In the genomic region with DNA sequence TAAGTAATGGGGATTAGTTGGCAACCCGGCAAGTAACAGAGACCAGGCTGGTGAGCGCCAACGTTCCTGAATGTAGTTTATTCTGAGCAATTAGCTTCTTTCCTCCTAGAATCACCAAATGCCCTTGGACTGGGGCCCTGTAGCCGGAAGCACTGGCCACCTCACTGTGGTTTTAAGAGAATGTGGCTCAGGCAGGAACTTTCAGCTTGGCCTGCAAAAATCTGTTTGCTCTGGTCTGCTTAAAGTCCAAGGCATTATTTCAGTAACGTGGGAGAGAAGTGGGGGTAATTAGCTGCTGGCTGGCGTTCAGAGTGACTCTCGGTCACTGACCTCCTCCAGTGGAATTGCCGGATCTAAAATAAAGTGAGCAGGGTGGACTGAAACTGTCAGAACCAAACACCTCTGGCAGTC, we compare ENCODE assay signal across 8 mouse cellular contexts. TPM values are rescaled to one million over a fixed set of nuclear protein-coding genes. Genes with fewer than 3 reads are reported as not detected.
DNase-seq lines count a peak whose midpoint lies in the region; ATAC-seq and TF ChIP-seq lines count a peak whose summit lies in the region.

No protein-coding gene starts in this region.

- WGBS in bone marrow, adult 2 months: 15% methylated on average over 8 of the region's 8 CpGs
- WGBS in hindbrain, embryonic 14.5 days: 33% methylated on average over 8 of the region's 8 CpGs
- 30% methylated on average over 8 of the region's 8 CpGs for WGBS in limb, embryonic 10.5 days
- WGBS in midbrain, postnatal 0 days: 35% methylated on average over 8 of the region's 8 CpGs

- peak overlapping the region; percentile 77 for H3K4me2 ChIP-seq in hindbrain, embryonic 14.5 days (replicated peaks)
- peak overlapping the region; percentile 85 for H3K4me2 ChIP-seq in midbrain, postnatal 0 days (ENCODE audit: low read depth, low read length, poor library complexity, severe bottlenecking)

- no peak for TF ChIP-seq POLR2A in bone marrow, adult 2 months (IDR thresholded peaks at IDR 0.05; ENCODE audit: borderline replicate concordance, control insufficient read depth, low read depth, low read length)

- H3K9ac ChIP-seq in hindbrain, embryonic 14.5 days: peak overlapping the region; percentile 84
- 0 out of 2 replicates have a peak overlapping the region, but pooled peaks have one; percentile 3 for H3K9ac ChIP-seq in midbrain, postnatal 0 days (replicated peaks; ENCODE audit: low read length, poor library complexity, severe bottlenecking)

- no peaks in the 10 kb centered on the region; the same call in 1 of the 2 replicates for H3K4me1 ChIP-seq in bone marrow, adult 2 months (ENCODE audit: control insufficient read depth, insufficient read depth, low read length)
- peaks cover 13% of the 10 kb centered on the region for H3K4me1 ChIP-seq in hindbrain, embryonic 14.5 days (replicated peaks; ENCODE audit: control insufficient read depth, insufficient read depth, low read length)
- H3K4me1 ChIP-seq in limb, embryonic 10.5 days: peaks cover 17% of the 10 kb centered on the region
- peaks cover 9% of the 10 kb centered on the region for H3K4me1 ChIP-seq in midbrain, postnatal 0 days (ENCODE audit: insufficient read depth, low read length)

- ATAC-seq in hindbrain, embryonic 14.5 days (ENCODE audit: low FRiP score): no peak
- ATAC-seq in midbrain, postnatal 0 days (ENCODE audit: low FRiP score): no peak
- no peak for ATAC-seq in monocyte, adult 5-6 weeks (replicated peaks; ENCODE audit: insufficient number of reproducible peaks, low FRiP score, low TSS enrichment, poor library complexity, severe bottlenecking)

- peak overlapping the region; percentile 65 for H3K4me3 ChIP-seq in bone marrow, adult 2 months (replicated peaks; ENCODE audit: control insufficient read depth, low read depth, low read length)
- peak overlapping the region; percentile 91 for H3K4me3 ChIP-seq in hindbrain, embryonic 14.5 days (replicated peaks; ENCODE audit: low read length)
- peak overlapping the region; percentile 89 for H3K4me3 ChIP-seq in limb, embryonic 10.5 days
- H3K4me3 ChIP-seq in midbrain, postnatal 0 days (ENCODE audit: low read depth, low read length): peak overlapping the region; percentile 87

- H3K27me3 ChIP-seq in hindbrain, embryonic 14.5 days (ENCODE audit: control insufficient read depth, insufficient read depth, low read length): no peaks in the 10 kb centered on the region
- H3K27me3 ChIP-seq in limb, embryonic 10.5 days (ENCODE audit: low read depth, poor library complexity, severe bottlenecking): no peaks in the 10 kb centered on the region
- no peaks in the 10 kb centered on the region for H3K27me3 ChIP-seq in midbrain, postnatal 0 days (ENCODE audit: insufficient read depth, low read length)

- intact Hi-C loops in gastrocnemius, postnatal 36 days (cut with DNase I): loop anchor here (10.0 kb wide), 1 partner anchor 452 kb away; no protein-coding TSS in a partner anchor

- DNase-seq in right cerebral cortex, adult 18-20 months: peak; percentile 62
- no peak for DNase-seq in right cerebral cortex, postnatal 25 days
- no peak for DNase-seq in hindbrain, embryonic 14.5 days (ENCODE audit: low spot score)
- no peak for DNase-seq in limb, embryonic 10.5 days (ENCODE audit: low spot score)
- DNase-seq in midbrain, postnatal 0 days (ENCODE audit: low spot score): no peak
- no peak for DNase-seq in gastrocnemius, postnatal 36 days

- no peak for TF ChIP-seq CTCF in bone marrow, adult 2 months (IDR thresholded peaks at IDR 0.05; ENCODE audit: control insufficient read depth, insufficient read depth, low read length)
- no peak for TF ChIP-seq CTCF in midbrain, postnatal 0 days (IDR thresholded peaks at IDR 0.05)

- peak overlapping the region; percentile 91 for H3K27ac ChIP-seq in bone marrow, adult 2 months (ENCODE audit: control insufficient read depth, insufficient read depth, low read depth, low read length, poor library complexity)
- no peak overlapping the region for H3K27ac ChIP-seq in hindbrain, embryonic 14.5 days
- peak overlapping the region; percentile 93 for H3K27ac ChIP-seq in limb, embryonic 10.5 days
- peak overlapping the region; percentile 70; the same call in 1 of the 2 replicates for H3K27ac ChIP-seq in midbrain, postnatal 0 days (ENCODE audit: low read depth, low read length)

- H3K9me3 ChIP-seq in hindbrain, embryonic 14.5 days (ENCODE audit: control insufficient read depth, low read length): no peaks in the 10 kb centered on the region
- H3K9me3 ChIP-seq in limb, embryonic 10.5 days (replicated peaks): no peaks in the 10 kb centered on the region
- H3K9me3 ChIP-seq in midbrain, postnatal 0 days (ENCODE audit: low read length): no peaks in the 10 kb centered on the region

- peaks cover 33% of the 10 kb centered on the region for H3K36me3 ChIP-seq in hindbrain, embryonic 14.5 days (replicated peaks; ENCODE audit: control insufficient read depth, insufficient read depth)
- peaks cover 42% of the 10 kb centered on the region for H3K36me3 ChIP-seq in limb, embryonic 10.5 days
- peaks cover 32% of the 10 kb centered on the region for H3K36me3 ChIP-seq in midbrain, postnatal 0 days (ENCODE audit: insufficient read depth, low read length)

RNA-seq across cellular contexts. Expression of a gene that starts 1.1 kb away (rescaled TPM):
- polyA plus RNA-seq in bone marrow, adult 2 months (2011; ENCODE audit: insufficient read depth, insufficient read length, low replicate concordance, missing spikeins): 43.5 and 64.1 TPM in 2 replicates
- 45.6 and 47.7 TPM in 2 replicates for polyA plus RNA-seq in hindbrain, embryonic 14.5 days (2014; fragmentation: Nextera tagmentation; extraction: Ambion mirVana)
- polyA plus RNA-seq in limb, embryonic 10.5 days (2016; fragmentation: Nextera tagmentation; extraction: Ambion mirVana): 84.0 and 84.8 TPM in 2 replicates
- 43.8 and 47.0 TPM in 2 replicates for total RNA-seq in midbrain, postnatal 0 days (2014; rRNA removed)
- polyA plus RNA-seq in midbrain, postnatal 0 days (2015; fragmentation: Nextera tagmentation; extraction: Ambion mirVana): 47.0 and 53.3 TPM in 2 replicates
- total RNA-seq in monocyte, adult 5-6 weeks (2017): 22.0 to 41.6 TPM (median 35.4 TPM) in 3 replicates
- 10 to 100 TPM in 1 of 2 experiments, 1 to 10 TPM in 1; 9.5 to 12.6 TPM for total RNA-seq in gastrocnemius, postnatal 36 days (2021)

RNA-seq across cellular contexts. Expression of a gene that starts 59.8 kb away (rescaled TPM):
- polyA plus RNA-seq in bone marrow, adult 2 months (2011; ENCODE audit: insufficient read depth, insufficient read length, low replicate concordance, missing spikeins): not detected in 2 replicates
- not detected in 2 replicates for polyA plus RNA-seq in hindbrain, embryonic 14.5 days (2014; fragmentation: Nextera tagmentation; extraction: Ambion mirVana)
- not detected in 2 replicates for polyA plus RNA-seq in limb, embryonic 10.5 days (2016; fragmentation: Nextera tagmentation; extraction: Ambion mirVana)
- not detected in 2 replicates for total RNA-seq in midbrain, postnatal 0 days (2014; rRNA removed)
- not detected in 2 replicates for polyA plus RNA-seq in midbrain, postnatal 0 days (2015; fragmentation: Nextera tagmentation; extraction: Ambion mirVana)
- not detected in 3 replicates for total RNA-seq in monocyte, adult 5-6 weeks (2017)
- total RNA-seq in gastrocnemius, postnatal 36 days (2021): 100 to 1,000 TPM; 103 to 120 TPM
